Mouse (Mus musculus) erythroblast, embryonic 14.5 days (primary cell): ENCODE measurements around the gene Csnk2a2.

Experiments used
- GATA1 ChIP-seq: IDR thresholded peaks from 2 replicates; pipeline ENCODE4 v1.6.1; 2012; ENCODE audit warnings: low read length, inconsistent platforms, mixed read lengths
- TAL1 ChIP-seq: IDR thresholded peaks from 3 replicates; pipeline ENCODE4 v1.6.1; 2012; ENCODE audit warnings: low read length, inconsistent platforms, mixed read lengths

DNA sequence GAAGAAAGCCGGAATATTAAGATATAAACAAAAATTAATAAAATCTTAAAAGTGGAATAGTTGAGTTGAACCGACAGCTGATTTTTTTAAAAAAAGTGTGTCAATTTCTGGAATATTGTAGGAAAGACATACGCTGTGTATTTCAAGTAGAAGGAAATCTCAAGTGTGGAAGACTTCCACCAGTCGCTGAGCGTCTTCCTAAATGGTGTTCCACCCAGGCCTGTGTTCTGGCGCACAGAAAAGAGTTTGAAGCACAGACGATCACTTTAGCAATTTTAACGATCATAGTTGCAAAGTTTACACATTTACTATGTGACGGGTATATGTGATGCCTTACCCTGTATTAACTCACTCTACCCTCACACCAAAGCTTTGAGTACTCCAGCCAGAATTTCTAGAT, 54.4 kb downstream of the Csnk2a2 start:
- TF ChIP-seq GATA1 (no peak), TAL1 (no peak)
